Mouse (Mus musculus) macrophage (primary cell): ENCODE measurements around the gene Lrcol1. TPM values are rescaled to one million over a fixed set of nuclear protein-coding genes. Genes with fewer than 3 reads are reported as not detected.

ENCODE experiments used
- H3K27ac ChIP-seq: fragments of 350-480 bp; formaldehyde crosslinking; 2 replicates; pipeline ENCODE4 v1.9.0; 2021
- H3K36me3 ChIP-seq: fragments of 350-480 bp; formaldehyde crosslinking; 2 replicates; pipeline ENCODE4 v1.9.0; 2021; ENCODE audit errors: inconsistent target
- H3K4me3 ChIP-seq: fragments of 350-480 bp; formaldehyde crosslinking; 2 replicates; pipeline ENCODE4 v1.9.0; 2021; ENCODE audit errors: inconsistent target
- H3K79me2 ChIP-seq: fragments of 350-480 bp; formaldehyde crosslinking; 2 replicates; pipeline ENCODE4 v1.9.0; 2021; ENCODE audit errors: inconsistent target
- WGBS: methylation state at CpG from one replicate; pipeline ENCODE4 v1.1.7; 2026; ENCODE audit warnings: inconsistent platforms; ENCODE audit not compliant: missing documents; 5-methylcytosine and 5-hydroxymethylcytosine counted together
- polyA plus RNA-seq: library from polyadenylated mRNA; stranded (reverse); fragments of 250-400 nt; gene quantifications from 3 replicates; pipeline ENCODE4 v1.2.4, GENCODE M21; 2018; ENCODE audit warnings: inconsistent platforms

Lrcol1 gene
- polyA plus RNA-seq, 1 experiment from 2014 or later, result not detected

DNA sequence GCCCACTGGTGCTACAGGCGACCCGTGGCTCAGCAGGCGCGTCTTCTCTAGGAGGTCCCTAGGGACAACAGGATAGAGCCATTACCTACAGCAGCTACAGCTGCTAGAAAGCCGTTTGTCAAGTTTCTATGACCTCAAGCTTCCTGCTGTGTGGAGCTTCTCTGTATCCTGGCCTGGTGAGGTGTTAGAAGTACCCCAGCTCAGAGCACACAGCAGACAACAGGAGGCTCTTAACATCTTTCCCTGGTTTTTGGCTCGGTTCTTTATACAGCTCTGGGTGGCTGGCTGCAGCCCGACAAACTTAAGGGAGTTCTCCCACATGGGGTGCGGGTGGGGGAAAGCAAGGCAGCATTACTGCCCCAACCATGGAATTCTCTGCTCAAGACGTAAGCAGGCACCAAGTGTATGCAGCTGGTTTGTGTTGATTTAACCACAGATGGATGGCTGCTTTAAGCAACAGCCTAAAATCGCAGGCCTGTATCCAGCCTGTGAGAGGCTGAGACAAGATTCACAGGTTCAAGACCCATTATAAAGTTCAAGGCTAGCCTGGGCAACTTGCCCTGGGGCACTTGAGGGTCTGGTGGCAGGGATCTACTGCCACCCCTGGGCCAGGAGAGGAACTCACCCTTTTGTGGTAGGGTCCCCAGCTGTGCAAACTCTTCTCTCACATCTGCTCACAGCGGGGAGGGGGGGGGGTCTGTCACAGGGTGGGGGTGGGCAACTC lies 19.5 kb downstream of the Lrcol1 start:
- 86% methylated on average over 10 of the region's 11 CpGs for WGBS
- H3K27ac ChIP-seq, result no peak overlapping the region
- H3K4me3 ChIP-seq, result no peak overlapping the region
- H3K79me2 ChIP-seq, result no peaks in the 10 kb centered on the region
- peaks cover 12% of the 10 kb centered on the region; the same call in 1 of the 2 replicates for H3K36me3 ChIP-seq

DNA sequence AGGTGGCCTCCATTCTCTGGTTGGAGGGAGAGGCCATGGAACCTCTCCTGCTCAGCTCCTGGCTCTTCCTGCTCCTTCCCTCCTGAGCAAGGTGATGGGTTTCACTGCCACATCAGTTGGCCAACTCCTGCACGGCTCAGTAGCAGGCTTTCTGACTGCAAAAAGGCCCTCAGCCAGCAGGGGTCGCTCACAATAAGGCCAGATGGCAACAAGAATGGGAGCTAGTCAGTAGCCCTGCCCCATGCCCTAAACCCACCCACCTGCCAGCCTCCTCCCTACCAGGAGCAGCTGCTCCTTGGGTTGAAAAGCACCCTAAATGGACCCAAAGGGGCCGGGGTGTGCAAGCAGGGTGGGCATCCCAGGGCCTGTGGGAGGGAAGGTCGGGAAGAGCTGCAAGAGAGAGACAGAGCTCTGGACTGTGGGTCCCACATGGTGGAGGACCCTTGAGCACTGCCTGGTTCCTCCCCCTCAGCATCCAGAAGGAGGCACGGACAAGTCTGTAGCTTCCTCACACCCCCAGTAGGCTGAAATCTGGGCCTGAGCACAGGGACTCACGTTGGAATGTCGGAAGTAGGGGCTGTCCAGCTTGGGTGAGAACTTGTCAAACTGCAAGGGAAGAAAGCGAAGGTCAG lies 32.4 kb downstream of the Lrcol1 start:
- 77% methylated on average over 8 of the region's 8 CpGs for WGBS
- Histone ChIP-seq H3K79me2 (peaks cover 2% of the 10 kb centered on the region; the same call in 1 of the 2 replicates), H3K27ac (no peak overlapping the region), H3K36me3 (peaks cover 44% of the 10 kb centered on the region), H3K4me3 (no peak overlapping the region)

DNA sequence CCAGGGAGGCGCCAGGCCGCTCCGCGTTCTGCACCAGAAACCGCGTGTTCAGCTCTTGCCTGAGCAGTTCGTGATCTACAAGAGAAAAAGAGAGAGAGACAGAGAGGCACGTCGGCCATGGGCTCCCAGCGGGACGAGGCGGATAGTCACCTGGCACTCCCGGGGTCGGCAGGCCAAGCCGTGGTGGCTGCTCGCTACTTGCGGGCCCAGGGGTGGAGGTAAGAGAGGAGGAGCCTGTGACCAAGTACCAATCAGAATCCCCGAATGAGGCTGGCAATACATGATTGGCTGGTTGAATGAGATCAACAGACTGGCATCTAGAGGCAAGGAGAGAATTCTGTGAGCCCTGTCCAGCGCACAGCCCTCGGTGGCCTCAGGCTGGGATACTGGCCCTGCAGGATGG lies 33.7 kb downstream of the Lrcol1 start:
- 89% methylated on average over 15 of the region's 20 CpGs for WGBS

DNA sequence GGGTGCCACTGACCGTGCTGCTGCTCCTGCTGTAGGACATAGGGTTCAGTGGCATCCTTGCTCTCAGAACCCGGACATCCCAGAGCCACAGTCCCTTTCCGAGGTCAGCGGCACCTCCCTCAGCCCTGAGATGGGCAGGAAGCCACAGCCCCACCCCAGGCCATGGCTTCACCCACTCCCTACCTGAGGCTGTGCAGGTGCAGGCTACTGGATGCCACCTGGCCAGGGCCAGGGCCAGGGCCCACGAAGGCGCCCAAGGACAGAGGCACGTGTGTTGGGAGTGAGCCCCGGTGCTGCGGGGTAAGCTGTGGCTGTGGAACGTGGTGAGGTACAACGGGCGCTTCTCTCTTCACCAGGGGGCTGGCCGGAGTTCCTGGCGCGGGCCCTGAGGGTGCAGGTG lies 34.6 kb downstream of the Lrcol1 start:
- 90% methylated on average over 15 of the region's 15 CpGs for WGBS
- peaks cover 23% of the 10 kb centered on the region; the same call in 1 of the 2 replicates for H3K79me2 ChIP-seq
- H3K36me3 ChIP-seq, result peaks cover 38% of the 10 kb centered on the region; the same call in 1 of the 2 replicates
- H3K27ac ChIP-seq, result no peak overlapping the region
- no peak overlapping the region for H3K4me3 ChIP-seq

More for the DNA sequence above, 33.7 kb downstream of the Lrcol1 start:
- Histone ChIP-seq H3K4me3 (no peak overlapping the region), H3K79me2 (peaks cover 14% of the 10 kb centered on the region; the same call in 1 of the 2 replicates), H3K36me3 (peaks cover 44% of the 10 kb centered on the region; the same call in 1 of the 2 replicates), H3K27ac (no peak overlapping the region)

DNA sequence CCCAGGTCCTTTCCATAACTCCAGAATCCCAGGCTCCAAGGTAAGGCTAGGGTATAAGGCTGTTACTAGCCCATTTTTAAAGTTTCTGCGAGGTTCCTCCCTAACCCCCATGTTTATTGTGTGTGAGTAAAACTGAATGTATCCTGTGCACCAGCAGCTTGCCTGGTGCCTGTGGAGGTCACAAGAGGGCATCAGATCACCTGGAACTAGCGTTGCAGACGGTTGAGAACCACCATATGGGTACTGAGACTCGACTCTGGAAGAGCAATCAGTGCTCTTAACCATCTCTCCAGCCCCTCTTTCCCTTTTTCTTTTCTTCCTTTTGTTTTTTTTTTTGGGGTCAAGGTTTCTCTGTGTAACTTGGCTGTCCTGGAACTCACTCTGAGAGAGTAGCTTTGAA lies 35.3 kb downstream of the Lrcol1 start:
- WGBS, result 97% methylated on average over 4 of the region's 4 CpGs
- Histone ChIP-seq H3K36me3 (peaks cover 31% of the 10 kb centered on the region; the same call in 1 of the 2 replicates), H3K79me2 (peaks cover 30% of the 10 kb centered on the region; the same call in 1 of the 2 replicates), H3K4me3 (no peak overlapping the region), H3K27ac (no peak overlapping the region)

DNA sequence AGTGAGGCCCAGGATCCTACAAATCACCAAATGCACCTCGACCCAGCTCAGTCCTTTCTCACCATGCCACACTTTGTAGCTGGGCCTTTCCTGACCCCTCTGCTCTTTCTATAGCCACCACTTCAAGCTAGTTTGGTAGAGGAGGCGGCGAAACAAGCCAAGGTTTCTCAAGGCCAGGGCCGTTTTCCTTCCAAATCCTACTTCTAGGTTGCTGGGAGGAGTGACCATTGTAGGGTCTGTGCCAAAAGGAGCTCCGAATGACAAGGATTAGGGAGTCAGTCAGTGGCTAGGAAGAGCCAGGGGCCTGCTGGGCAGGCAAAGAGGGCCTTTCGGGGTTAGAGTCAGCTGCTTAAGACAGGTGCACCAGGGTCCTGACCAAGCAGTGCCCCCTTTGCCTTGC lies 40.0 kb downstream of the Lrcol1 start:
- H3K27ac ChIP-seq, result no peak overlapping the region
- H3K4me3 ChIP-seq, result no peak overlapping the region
- H3K36me3 ChIP-seq, result no peaks in the 10 kb centered on the region
- peaks cover 33% of the 10 kb centered on the region; the same call in 1 of the 2 replicates for H3K79me2 ChIP-seq
- 94% methylated on average over 6 of the region's 6 CpGs for WGBS

DNA sequence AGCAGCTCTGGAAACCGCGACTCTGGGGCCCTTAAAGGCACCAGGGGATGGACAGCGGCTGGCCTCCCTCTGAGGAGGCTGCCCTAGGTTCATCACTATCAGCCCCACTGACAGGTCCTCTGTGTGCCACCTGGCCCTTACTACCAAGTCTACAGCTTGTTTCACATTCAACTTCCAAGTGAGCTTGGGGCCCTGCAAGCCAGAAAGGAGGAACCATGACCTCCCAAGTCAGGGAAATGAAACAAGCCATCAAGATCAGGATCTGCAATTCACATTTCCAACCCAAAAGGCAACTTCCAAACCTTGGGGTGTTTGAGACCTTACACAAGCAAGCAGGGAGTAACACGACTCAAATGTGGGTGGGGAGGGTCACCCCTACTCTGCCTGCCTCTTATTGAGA lies 40.7 kb downstream of the Lrcol1 start:
- Histone ChIP-seq H3K4me3 (no peak overlapping the region), H3K36me3 (no peaks in the 10 kb centered on the region), H3K27ac (no peak overlapping the region), H3K79me2 (peaks cover 33% of the 10 kb centered on the region; the same call in 1 of the 2 replicates)
- WGBS, result 73% methylated on average over 4 of the region's 4 CpGs

DNA sequence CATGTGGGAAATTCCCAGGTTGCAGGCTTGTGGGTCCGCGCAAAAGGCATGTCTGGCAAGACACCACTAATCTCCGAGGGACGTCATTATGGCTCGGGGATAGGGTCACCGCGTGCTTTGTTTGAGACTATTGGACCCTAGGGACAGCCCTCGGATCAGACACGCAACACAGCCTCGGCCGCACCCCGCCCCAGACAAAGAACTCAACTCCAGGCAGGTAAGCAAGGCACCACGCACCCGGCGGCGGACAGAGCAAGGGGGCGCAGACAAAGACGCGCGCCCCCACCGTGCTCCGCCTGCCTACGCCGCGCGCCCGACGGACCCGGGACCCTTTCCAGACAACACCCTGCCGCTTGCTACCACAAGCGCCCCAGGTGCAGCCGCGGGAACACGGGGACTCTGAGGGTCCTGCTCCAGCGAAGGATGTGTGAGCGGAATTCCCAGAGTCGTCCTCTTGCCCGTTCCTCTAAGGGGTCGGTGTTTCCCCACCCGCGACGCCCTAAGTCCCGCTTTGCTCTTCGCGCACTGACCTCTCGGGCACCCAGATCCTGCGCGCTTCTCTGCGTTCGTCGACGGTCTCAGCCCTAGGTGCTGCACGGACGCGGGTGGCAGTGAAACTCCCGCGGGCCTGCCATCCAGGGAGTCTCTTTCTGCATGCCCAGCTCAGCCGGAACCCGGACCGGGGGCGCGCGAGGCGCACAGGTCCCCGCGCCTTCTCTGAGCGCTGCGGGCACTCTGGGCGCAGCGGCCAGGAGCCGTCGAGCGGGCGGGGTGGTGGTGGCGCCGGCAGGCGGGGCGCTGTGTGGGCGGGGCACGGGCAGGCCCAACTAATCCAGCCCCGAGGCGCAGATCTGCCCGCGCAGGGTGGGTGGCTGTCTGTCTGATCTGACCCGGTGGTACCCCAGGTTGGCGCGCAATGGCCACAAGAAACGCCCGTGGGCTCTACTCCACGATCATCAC lies 42.1 kb downstream of the Lrcol1 start:
- Histone ChIP-seq H3K4me3 (no peak overlapping the region), H3K36me3 (no peaks in the 10 kb centered on the region), H3K27ac (no peak overlapping the region), H3K79me2 (peaks cover 33% of the 10 kb centered on the region; the same call in 1 of the 2 replicates)
- 16% methylated on average over 86 of the region's 90 CpGs for WGBS

DNA sequence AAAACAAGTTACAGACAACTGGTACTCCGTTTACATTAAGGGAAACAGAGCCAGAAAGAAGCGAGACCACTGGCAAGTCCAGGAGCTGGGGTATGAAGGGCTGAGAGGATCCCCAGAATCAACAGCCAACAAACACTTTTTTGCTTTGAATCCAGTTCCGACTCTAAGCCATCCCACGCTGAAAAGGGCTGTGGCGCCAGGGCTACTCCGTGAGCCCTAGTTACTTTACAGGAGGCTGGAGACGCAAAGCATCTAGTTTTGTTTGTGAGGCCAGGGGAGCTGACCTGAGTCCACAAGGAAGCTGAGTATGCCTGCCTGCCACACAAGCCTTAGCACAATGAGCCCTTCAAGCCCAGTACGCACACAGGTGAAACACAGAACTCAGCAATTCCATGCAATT lies 42.8 kb downstream of the Lrcol1 start:
- 58% methylated on average over 8 of the region's 8 CpGs for WGBS
- H3K79me2 ChIP-seq, result peaks cover 28% of the 10 kb centered on the region; the same call in 1 of the 2 replicates
- no peak overlapping the region for H3K4me3 ChIP-seq
- no peaks in the 10 kb centered on the region for H3K36me3 ChIP-seq
- no peak overlapping the region for H3K27ac ChIP-seq

DNA sequence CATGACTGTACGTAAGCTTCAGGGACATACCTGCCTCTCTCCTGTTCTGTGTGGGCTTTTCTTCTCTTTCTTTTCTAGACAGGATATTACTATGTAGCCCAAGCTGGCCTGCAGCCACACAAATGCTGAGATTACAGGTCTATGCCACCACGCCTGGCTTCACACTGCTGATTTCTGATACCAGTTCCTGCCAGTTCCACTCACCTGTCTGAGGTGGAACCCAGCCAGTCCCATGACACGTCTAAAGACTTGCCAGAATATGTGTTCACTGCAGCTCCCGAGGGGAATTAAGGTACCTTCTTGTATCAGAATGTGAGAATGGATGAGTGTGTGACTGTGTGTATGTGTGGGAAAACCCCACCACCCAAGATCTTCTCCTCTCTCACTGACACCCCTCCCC lies 46.1 kb downstream of the Lrcol1 start:
- 63% methylated on average over 4 of the region's 4 CpGs for WGBS
- H3K79me2 ChIP-seq, result no peaks in the 10 kb centered on the region; the same call in 1 of the 2 replicates

DNA sequence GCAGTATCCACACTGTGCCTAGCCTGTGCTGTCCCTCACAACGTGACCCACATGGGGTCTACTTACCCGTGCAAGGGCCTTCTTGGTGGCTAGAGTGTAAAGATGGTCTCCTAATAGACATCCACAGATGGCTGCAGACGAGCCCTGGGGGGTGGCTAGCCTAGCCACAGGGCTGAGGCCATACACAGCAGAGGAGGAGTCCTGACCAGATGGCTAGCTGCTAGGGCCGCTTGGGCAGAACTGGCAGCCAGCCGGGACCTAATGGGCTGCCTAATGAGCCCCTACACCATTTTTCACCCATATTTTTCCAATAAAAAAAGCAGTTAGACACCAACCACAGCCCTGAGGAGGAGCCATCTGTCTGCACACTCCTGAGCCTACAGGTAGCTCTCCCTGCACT lies 48.2 kb downstream of the Lrcol1 start:
- H3K27ac ChIP-seq, result no peak overlapping the region
- no peaks in the 10 kb centered on the region for H3K36me3 ChIP-seq
- H3K4me3 ChIP-seq, result no peak overlapping the region
- H3K79me2 ChIP-seq, result no peaks in the 10 kb centered on the region
- 98% methylated on average over 5 of the region's 5 CpGs for WGBS

More for the DNA sequence above, 46.1 kb downstream of the Lrcol1 start:
- Histone ChIP-seq H3K27ac (no peak overlapping the region), H3K36me3 (no peaks in the 10 kb centered on the region), H3K4me3 (no peak overlapping the region)

DNA sequence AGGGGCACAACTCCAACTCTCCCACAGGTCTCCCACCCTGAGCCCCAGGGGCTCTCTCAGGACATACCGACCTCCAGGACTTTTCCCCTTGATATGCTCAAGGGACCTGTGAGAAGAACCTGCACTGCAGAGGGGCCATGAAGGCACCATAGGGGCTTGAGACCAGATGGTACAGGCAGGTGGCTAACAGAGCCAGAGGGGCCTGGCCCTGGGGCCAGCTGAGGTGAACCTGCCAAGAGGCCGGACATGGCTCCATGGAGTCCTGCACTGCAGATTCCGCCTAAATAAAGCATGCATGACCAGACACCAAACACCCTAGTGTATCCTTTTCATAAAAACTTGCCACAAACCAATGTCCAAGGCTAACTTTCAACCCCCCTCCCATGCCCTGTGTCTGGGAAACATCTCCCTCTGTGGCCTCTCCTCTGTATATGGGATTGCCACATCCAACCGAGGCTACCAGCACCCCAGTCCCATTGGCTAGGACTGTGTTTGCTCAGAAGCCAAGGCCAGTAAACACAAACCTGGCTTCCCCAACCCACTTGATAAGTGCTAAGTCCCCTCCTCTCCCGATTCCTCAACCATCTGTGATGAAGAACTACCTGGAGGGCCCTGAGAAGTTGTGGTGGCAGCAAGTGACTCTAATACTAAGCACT lies 50.6 kb downstream of the Lrcol1 start:
- Histone ChIP-seq H3K4me3 (no peak overlapping the region), H3K79me2 (no peaks in the 10 kb centered on the region), H3K27ac (no peak overlapping the region), H3K36me3 (no peaks in the 10 kb centered on the region)
- WGBS, result 91% methylated on average over 5 of the region's 5 CpGs

DNA sequence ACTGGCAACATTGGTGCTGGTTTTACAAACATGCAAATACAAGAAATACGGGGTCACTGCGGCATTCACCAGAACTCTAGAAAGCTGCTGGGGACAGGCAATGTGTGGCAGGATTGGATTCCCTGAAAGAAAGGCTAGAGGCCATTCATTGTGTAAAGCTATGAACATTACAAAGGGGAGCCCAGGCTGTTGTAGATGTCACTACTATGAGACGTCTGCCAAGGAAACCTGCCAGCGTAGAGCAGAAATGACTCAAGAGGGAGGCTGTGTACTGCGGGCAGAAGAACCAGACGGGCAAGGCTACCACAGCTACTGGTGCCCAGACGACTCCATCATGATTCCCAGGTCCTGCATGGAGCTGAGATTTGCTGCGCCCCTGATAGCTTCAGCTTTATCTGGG lies 56.6 kb downstream of the Lrcol1 start:
- H3K4me3 ChIP-seq, result no peak overlapping the region
- no peaks in the 10 kb centered on the region for H3K79me2 ChIP-seq
- 93% methylated on average over 8 of the region's 8 CpGs for WGBS
- no peaks in the 10 kb centered on the region for H3K36me3 ChIP-seq
- H3K27ac ChIP-seq, result no peak overlapping the region

DNA sequence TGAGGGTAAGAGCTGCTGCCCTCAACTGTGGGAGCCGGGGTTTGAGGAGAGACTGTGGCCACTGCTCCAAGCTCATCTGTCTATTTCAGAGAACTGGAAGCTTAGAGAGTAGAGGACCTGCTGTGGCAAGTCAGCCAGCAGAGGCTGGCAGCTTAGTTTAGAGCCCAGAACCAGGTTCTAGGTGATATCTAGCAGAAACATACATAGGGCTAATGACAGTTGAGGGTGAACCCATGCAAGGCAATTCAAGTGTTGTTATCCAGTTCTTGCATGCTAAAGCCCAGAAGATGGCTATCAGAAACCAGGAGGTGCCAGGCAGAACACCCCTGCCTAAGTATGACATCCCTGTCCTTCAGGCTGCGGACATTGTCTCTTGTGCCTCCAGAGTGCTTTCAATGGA lies 58.0 kb downstream of the Lrcol1 start:
- Histone ChIP-seq H3K4me3 (no peak overlapping the region), H3K36me3 (no peaks in the 10 kb centered on the region)
- 96% methylated on average over 2 of the region's 2 CpGs for WGBS

More for the DNA sequence above, 58.0 kb downstream of the Lrcol1 start:
- no peaks in the 10 kb centered on the region for H3K79me2 ChIP-seq
- no peak overlapping the region for H3K27ac ChIP-seq
